Mouse (Mus musculus) neutrophil, adult 5-6 weeks (primary cell): ENCODE measurements around the gene Fam83e. TPM values are rescaled to one million over a fixed set of nuclear protein-coding genes. Genes with fewer than 3 reads are reported as not detected.
A peak's percentile ranks its signal among the peaks of the same experiment; 100 is the strongest.

Source experiments
- ATAC-seq: fragments of 151-379, 151-347 bp; 2 replicates; pipeline ENCODE4 v1.8.0; 2017; ENCODE audit warnings: mild to moderate bottlenecking, moderate TSS enrichment; ENCODE audit not compliant: insufficient number of reproducible peaks, poor library complexity, low FRiP score, severe bottlenecking; ENCODE audit errors: extremely low read depth
- total RNA-seq: library from RNA; stranded (forward); fragments of 200-1000 nt; gene quantifications from 2 replicates; pipeline ENCODE4 v1.2.3, GENCODE M21; 2017

The Fam83e gene
- total RNA-seq, result 3.0 and 3.2 TPM in 2 replicates

DNA sequence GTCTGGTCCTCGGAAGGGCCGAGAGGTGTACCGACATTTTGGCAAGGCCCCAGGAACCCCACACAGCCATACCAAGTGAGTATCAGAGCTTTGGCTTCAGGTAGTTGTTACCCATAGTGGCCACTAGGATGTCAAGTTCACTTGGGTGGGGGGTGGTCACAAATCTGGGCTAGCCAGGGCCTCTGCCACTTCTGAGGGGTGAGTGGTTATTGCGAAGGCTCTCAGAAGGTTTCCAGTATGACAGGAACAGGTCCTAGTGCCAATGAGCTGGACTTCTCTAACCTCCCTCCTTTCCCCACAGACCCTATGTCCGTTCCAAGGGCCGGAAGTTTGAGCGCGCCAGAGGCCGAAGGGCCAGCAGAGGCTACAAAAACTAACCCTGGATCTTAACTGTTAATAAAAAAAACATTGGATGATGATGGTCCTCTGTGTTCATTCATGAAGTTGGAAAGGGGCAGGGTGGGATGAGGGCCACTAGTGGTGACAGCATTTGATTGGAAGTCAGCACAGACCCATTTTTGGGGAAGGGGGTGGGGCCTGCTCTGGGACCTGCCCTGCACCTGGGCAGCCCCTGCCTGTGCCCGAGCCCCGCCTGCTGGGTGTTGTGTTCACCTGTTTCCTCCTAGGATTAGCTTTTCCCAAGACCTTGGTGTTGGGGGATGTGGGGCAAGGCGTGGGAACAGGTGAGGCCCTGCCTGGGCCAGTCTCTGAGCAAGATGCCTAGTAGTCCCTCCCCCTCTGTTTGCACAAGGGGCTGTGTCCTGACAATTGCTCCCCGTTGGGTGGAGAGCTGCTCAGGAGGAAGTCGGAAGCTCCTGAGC lies at the start of gene Fam83e:
Gene Fam83e (plus strand): TSS at position 800 of the 821 bp plus-strand sequence.
- ATAC-seq, result no peak

DNA sequence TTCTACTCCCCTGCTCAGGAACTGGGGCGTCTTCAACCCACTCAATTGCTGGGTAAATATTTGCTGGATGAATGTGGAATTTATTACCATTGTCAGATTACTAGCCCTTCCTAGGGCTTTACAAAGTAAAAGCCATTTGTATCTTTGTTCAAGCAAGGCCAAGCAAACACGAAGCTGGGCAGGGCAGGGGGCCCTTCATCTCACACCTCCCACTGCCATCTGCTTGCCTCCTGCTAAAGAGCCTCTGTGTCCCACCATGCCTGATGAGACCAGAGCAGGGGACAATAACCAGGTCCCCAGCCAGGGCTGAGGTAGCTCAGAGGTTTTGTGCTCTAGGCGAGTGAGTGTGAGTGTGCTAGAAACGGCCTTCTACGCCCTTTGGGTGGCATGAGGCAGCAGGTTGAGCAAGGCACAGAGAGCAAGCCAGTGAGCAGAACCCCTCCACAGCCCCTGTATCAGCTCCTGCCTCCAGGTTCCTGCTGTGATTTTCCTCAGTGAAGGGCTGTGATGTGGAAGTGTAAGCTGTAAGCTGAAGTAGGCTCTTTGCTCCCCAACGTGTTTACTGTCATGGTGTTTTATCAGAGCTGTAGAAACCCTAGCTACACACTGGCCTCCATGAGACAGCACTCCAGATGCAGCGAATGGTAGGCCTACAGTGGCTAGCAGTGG lies 43.3 kb upstream of the Fam83e start:
- ATAC-seq, result no peak

DNA sequence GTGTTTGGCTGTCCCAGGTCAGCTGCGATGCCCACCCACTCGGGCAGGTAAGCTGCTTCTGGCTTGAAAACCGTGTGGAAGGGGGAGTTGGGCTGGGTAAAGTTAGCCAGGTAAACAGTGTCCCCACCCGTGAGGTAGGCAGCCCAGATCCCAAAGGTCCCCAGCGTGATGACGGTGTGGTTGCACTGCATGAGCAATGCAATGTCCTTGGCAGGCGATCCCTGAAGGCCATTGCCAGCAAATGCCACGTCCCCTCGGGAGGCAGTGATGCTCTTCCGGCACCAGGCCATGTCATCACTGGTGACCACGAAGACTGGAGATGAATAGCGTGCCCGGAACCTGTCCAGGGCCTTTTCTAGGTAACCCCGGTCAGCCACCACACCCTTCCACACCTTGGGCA lies 42.5 kb upstream of the Fam83e start:
- no peak for ATAC-seq

GRCm38 (mm10) chr7:45679966-45680621 lies 40.9 kb upstream of the Fam83e start:
- ATAC-seq, result no peak

- peak; percentile 37; the same call in 1 of the 2 replicates for ATAC-seq
Observed at GRCm38 (mm10) chr7:45681046-45681736, 39.8 kb upstream of the Fam83e start.

GRCm38 (mm10) chr7:45682144-45683126 lies 38.6 kb upstream of the Fam83e start:
- peak; percentile 72 for ATAC-seq

GRCm38 (mm10) chr7:45683396-45684050 lies 37.5 kb upstream of the Fam83e start, which contains the start of gene Ntn5:
Ntn5 (plus strand) TSS chr7:45684022.
- no peak for ATAC-seq

DNA sequence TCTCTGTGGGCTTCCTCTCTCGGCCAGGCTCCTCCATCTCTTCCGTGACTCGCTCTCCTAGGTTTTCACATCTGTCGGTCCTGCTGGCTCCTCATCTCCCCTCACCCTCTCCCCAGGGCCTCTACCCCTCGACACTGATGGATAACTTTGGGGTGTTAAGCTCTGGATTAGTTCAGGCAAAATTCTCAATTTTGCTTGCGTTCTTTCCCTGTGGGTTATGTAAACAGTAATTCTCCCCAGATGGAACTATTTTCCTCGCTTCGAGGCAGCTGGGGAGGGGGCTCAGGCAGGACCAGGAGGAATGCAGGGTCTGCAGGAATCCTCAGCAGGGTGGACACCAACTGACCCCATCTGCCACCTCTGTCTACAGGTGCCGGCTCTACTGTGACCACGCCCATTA lies 35.2 kb upstream of the Fam83e start:
- no peak for ATAC-seq

GRCm38 (mm10) chr7:45686841-45687240 lies 34.2 kb upstream of the Fam83e start:
- no peak for ATAC-seq

GRCm38 (mm10) chr7:45689099-45689498 lies 31.9 kb upstream of the Fam83e start:
- no peak for ATAC-seq

GRCm38 (mm10) chr7:45689800-45690199 lies 31.2 kb upstream of the Fam83e start:
- no peak for ATAC-seq

GRCm38 (mm10) chr7:45692364-45692763 lies 28.6 kb upstream of the Fam83e start:
- ATAC-seq, result no peak

DNA sequence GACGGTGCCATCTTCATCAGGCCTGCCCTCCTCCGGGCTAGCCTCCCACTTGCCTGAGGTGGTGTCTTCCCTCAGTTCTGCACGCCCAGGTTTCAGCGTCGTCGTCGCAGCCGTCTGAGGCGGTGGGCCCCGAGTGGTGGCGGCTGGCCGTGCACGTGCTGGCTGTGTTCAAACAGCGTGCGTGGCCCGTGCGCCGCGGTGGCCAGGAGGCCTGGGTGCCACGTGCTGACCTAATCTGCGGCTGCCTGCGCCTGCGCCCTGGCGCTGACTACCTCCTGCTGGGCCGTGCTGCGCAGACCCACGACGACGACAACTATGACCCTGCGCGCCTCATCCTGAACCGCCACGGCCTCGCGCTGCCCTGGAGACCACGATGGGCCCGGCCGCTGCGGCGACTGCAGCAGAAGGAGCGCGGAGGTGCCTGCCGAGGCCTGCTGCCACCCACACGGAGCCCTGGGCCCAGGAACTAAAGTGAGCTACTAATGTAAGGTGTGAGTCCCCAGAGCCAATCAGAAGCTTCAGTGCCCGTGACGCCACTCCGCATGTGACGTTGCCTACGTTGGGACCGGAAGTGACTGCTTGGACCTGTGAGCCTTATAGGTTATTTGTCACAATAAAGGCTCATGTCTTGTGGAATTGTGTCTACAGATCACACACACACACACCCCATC lies 27.0 kb upstream of the Fam83e start, which contains the start of gene Sec1:
Gene Sec1 (minus strand): TSS at position 482 of the 671 bp plus-strand sequence.
- no peak for ATAC-seq

DNA sequence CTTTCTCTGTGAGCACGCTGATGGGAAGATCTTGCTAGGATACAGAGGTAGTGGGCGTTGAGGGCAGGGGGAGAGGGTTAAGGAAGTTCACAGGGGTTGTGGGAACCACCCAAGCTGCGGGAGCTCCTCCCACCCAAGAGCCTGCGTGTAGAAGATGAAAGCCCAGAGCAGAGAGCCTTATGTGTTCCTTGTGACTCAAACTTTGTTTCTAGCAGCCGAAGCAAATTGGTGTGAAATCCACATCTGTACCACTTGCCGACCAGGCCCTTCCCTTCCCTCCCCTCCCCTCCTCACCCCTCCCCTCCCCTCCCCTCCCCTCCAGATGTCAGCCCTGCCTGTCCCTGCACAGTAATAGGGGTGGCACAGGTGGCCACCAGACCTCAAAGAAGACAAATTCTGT lies 25.9 kb upstream of the Fam83e start:
- no peak for ATAC-seq

DNA sequence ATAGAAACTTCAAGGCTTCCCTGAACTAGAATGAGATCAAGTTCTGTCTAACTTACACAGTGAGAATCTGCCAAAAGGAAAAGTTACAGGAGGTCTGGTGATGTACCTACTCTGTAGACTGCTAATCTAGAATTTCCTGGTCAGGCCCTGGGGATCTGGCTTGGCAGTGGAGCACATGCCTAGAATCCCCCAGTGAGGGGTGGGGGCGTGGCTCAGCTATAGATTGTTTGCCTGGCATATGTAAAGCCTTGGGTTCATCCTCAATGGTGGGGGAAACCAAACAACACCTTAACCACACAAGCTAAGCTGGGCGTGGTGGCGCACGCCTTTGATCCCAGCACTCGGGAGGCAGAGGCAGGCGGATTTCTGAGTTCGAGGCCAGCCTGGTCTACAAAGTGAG lies 23.1 kb upstream of the Fam83e start:
- no peak for ATAC-seq

- no peak for ATAC-seq
Observed at GRCm38 (mm10) chr7:45699523-45700141, 21.4 kb upstream of the Fam83e start, which contains the start of gene Car11. Car11 (plus strand) TSS chr7:45699843.
